Mouse (Mus musculus): Measurements from ENCODE around the gene Simc1.

GRCm38 (mm10) chr13:54475702-54476101 is 27.9 kb upstream of the Simc1 start:
- TF ChIP-seq CTCF (conservative IDR thresholded peaks at IDR 0.05; ENCODE audit: insufficient read depth, insufficient read length, low read depth, low read length) (no peak), POLR2A (IDR thresholded peaks at IDR 0.05; ENCODE audit: low read depth, low read length) (no peak)

All from kidney, adult 2 months (tissue).